Mouse (Mus musculus): ENCODE results near the gene Lcn9. TPM values are rescaled to one million over a fixed set of nuclear protein-coding genes. Genes with fewer than 3 reads are reported as not detected.

Gene Lcn9
- polyA plus RNA-seq, 1 experiment from 2014 or later = not detected

DNA sequence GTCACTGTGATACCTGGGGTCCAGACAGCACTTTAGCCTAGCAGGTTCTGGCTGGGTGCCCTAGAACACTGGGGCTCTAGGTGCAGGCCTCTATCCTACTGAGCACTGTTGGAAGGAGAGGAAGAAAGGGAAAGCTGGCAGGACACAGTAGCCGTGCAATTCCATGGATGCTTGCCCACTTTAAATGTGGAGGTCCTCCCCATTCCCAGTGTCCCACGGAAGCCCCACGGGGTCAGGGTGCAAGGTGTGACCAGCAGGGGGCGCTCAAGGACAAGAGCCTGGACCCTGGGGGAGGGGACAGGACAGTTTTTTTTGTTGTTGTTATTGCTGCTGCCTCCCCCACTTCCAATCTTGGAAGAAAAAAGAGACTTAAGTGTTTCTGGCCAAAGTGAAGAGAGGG is 27.4 kb downstream of the Lcn9 start:
- ATAC-seq (ENCODE audit: insufficient number of reproducible peaks, insufficient read depth, low FRiP score, low TSS enrichment, low read depth) = no peak
- no peaks in the 10 kb centered on the region for H3K9me3 ChIP-seq

DNA sequence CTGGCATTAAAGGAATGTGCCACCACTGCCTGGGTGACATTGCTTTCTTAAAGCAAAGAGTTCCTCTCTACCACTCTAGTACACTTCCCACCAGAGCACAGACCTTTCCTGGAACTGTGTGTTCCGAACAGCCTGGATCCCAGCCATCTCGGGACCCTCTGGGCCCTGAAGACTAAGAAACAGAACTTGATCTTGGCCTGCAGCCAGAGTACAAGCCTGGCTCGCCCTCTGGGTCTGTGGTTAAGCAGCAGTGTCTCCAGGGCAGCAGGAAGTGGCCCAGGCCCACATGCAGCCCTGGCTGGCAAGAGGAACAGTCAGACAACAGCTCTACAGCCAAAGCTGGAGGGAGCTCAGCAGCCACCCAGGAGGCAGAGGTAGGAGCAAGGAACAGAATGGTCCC is 29.7 kb downstream of the Lcn9 start:
- Histone ChIP-seq H3K27ac (no peak overlapping the region), H3K4me3 (no peak overlapping the region), H3K4me1 (0 out of 2 replicates have a peak, but pooled peaks cover 3% of the 10 kb centered on the region), H3K27me3 (no peaks in the 10 kb centered on the region), H3K36me3 (no peaks in the 10 kb centered on the region), H3K4me2 (no peak overlapping the region), H3K9ac (no peak overlapping the region), H3K9me3 (no peaks in the 10 kb centered on the region)
- 40% methylated on average over 3 of the region's 3 CpGs for WGBS
- no peak for ATAC-seq (ENCODE audit: insufficient number of reproducible peaks, insufficient read depth, low FRiP score, low TSS enrichment, low read depth)

More for the DNA sequence above, 27.4 kb downstream of the Lcn9 start:
- peaks cover 10% of the 10 kb centered on the region for H3K4me1 ChIP-seq
- H3K36me3 ChIP-seq = no peaks in the 10 kb centered on the region
- H3K27me3 ChIP-seq = no peaks in the 10 kb centered on the region
- 14% methylated on average over 4 of the region's 4 CpGs for WGBS
- H3K27ac ChIP-seq = no peak overlapping the region
- no peak overlapping the region for H3K4me2 ChIP-seq
- H3K9ac ChIP-seq = no peak overlapping the region
- H3K4me3 ChIP-seq = no peak overlapping the region

DNA sequence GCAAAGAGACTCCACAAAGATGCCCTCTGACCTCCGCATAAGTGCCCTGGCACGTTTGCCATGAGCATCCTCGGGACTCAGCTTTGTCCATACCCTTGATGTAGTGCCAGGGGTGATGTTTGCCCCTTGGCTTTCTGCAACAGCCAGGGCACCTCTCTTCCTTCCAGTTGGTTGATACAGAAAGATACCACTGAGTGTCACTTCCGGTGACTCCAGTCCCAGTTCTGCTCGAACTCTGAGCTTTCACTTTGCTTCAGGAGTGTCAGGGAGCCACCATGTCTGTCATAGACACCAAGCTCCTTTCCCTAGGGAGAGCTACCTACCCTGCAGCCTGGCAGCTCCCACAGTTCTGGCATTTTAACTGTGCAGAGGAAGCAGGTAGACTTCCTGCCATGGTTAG is 31.0 kb downstream of the Lcn9 start:
- no peak overlapping the region for H3K9ac ChIP-seq
- 71% methylated on average over 5 of the region's 5 CpGs for WGBS

DNA sequence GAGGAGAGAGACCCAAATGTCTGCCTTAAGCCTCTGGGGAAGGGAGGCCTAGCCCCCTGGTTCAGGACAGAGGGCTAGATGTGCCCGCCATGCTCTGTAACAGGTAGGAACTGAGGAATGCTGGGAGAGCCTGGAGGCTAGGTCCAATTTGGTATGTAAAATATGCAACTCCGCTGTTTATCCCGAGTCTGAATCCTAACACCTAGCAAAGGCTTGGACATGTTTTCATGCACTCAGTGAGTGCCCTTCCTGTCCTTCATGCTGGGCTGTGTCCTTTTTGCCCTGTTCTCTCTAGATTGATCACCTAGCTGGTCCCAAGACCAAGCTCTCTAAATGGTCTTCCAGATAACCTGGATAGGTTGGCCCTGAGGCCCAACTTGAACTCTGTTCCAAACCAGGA is 36.9 kb downstream of the Lcn9 start:
- Histone ChIP-seq H3K9me3 (no peaks in the 10 kb centered on the region), H3K27ac (no peak overlapping the region), H3K4me1 (peaks cover 15% of the 10 kb centered on the region), H3K4me3 (no peak overlapping the region), H3K36me3 (no peaks in the 10 kb centered on the region), H3K9ac (no peak overlapping the region), H3K4me2 (no peak overlapping the region), H3K27me3 (peaks cover 34% of the 10 kb centered on the region)
- ATAC-seq (ENCODE audit: insufficient number of reproducible peaks, insufficient read depth, low FRiP score, low TSS enrichment, low read depth) = no peak
- 77% methylated on average over 3 of the region's 3 CpGs for WGBS

More for the DNA sequence above, 31.0 kb downstream of the Lcn9 start:
- no peak overlapping the region for H3K4me3 ChIP-seq
- H3K36me3 ChIP-seq = no peaks in the 10 kb centered on the region
- no peak overlapping the region for H3K27ac ChIP-seq
- H3K4me1 ChIP-seq = 0 out of 2 replicates have a peak, but pooled peaks cover 3% of the 10 kb centered on the region
- H3K27me3 ChIP-seq = no peaks in the 10 kb centered on the region
- H3K9me3 ChIP-seq = no peaks in the 10 kb centered on the region
- H3K4me2 ChIP-seq = no peak overlapping the region
- ATAC-seq (ENCODE audit: insufficient number of reproducible peaks, insufficient read depth, low FRiP score, low TSS enrichment, low read depth) = no peak

DNA sequence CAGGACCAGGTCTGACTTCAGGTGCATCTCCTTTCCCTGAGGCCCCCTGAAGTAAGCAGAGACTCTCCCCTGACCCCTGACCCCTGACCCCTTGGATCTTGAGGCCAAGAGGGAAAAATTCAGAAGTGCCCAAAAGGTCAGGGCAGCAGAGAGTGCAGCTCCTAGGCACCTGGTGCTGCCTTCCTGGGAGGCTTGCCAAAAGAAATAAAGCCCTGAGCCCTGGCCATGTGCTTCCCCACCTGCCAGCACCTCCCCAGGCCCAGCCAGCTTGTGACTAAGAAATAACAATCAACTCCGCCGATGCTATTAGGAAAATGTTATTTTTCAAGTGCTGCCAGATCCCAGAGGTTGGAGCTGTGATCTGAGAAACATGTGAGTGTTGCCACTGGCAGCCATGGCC is 39.1 kb downstream of the Lcn9 start:
- Histone ChIP-seq H3K9ac (no peak overlapping the region), H3K4me2 (no peak overlapping the region), H3K27me3 (peaks cover 54% of the 10 kb centered on the region), H3K4me1 (peaks cover 15% of the 10 kb centered on the region), H3K36me3 (no peaks in the 10 kb centered on the region), H3K27ac (no peak overlapping the region), H3K9me3 (no peaks in the 10 kb centered on the region), H3K4me3 (no peak overlapping the region)
- 68% methylated on average over 2 of the region's 2 CpGs for WGBS
- ATAC-seq (ENCODE audit: insufficient number of reproducible peaks, insufficient read depth, low FRiP score, low TSS enrichment, low read depth) = no peak

DNA sequence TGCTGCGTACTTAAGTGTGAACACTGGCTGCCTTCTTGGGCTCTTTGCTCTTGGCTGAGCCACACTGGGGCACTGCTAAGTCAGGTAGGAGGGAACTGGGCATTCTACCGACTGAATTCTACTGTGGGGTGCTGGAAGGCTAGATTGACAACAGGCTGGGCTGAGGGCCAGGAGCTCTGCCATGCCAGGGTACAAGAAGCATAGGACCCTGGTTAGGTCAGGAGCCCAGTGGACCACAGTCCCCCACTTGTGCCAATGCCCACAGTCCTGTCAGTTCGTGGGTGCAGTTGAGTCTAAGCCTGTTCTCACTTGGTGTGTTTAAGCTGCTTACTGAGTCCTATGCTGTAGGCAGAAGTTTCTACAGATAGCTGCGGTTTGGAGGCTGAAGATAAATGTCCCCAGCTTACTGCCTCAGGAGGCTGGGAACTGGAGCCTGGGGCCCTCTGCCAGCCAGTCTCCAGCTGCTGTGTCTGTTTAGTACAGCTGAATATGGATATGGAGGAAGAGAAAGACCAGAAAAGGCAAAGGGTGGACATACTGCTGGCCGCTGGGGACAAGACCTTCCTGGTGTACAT is 39.8 kb downstream of the Lcn9 start:
- no peaks in the 10 kb centered on the region for H3K9me3 ChIP-seq
- peaks cover 54% of the 10 kb centered on the region for H3K27me3 ChIP-seq
- ATAC-seq (ENCODE audit: insufficient number of reproducible peaks, insufficient read depth, low FRiP score, low TSS enrichment, low read depth) = no peak
- H3K36me3 ChIP-seq = no peaks in the 10 kb centered on the region
- H3K4me1 ChIP-seq = peaks cover 15% of the 10 kb centered on the region
- H3K4me3 ChIP-seq = no peak overlapping the region
- H3K4me2 ChIP-seq = peak overlapping the region; percentile 92
- H3K27ac ChIP-seq = no peak overlapping the region
- WGBS = 60% methylated on average over 5 of the region's 5 CpGs
- no peak overlapping the region for H3K9ac ChIP-seq

DNA sequence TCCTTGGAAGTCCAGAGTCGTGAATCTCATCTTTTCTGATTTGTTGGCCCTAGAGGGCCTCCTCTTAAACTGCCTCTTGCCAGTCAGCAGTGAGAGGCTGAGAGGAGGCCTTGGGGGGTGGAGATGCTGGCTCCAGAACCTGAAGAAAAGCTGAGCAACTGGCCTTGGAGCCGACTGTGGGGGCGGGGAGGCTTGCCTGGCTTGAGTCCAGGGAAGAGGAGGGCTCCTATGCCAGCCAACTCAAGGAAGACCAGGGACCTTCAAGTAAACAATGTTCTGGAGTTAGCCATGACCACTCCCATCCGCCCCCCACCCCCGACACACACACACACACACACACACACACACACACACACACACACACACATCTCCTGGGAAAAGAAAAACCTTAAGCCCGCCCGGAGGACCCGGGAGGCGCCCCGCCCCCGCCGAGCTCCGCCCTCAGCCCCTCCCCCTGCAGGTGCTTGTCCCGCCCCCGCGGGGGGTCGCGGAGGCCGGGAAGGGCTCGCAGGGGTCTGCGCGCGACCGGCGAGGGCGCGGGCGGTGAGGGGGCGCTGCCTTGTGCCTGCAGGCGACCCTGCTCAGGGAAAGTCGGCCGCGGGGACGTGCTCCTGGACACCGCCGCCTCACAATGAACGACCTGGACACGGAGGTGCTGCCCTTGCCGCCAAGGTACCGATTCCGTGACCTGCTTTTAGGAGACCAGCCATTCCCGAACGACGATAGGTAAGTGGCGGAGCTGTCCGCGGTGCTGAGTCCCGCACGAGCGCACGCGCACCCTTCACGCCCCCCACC is 40.6 kb downstream of the Lcn9 start, which contains the start of gene Kcnt1:
Gene Kcnt1 (plus strand): TSS at position 398 of the 795 bp plus-strand sequence.
- ATAC-seq (ENCODE audit: insufficient number of reproducible peaks, insufficient read depth, low FRiP score, low TSS enrichment, low read depth) = no peak
- under 1% methylated on average over 40 of the region's 53 CpGs for WGBS

DNA sequence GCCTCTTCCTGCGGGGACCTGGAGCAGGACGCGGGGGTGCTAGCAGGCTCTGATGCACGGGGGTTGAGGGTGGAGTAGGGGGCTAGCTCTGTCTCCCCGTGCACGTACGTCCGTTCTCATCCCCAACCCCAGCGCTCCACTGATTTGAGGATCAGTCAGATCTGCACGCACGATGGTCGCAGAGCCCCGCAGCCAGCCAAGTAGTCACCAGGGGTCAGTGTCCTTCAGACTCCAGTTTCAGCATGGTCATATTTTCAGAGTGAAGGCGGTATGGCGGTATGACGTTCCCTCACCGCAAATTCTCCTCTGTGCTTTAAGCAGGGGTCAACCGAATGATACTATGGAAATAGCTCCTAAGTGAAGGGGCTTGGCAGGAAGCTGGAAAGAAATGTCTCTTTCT is 41.3 kb downstream of the Lcn9 start:
- no peak overlapping the region for H3K9ac ChIP-seq
- H3K9me3 ChIP-seq = no peaks in the 10 kb centered on the region
- WGBS = 4% methylated on average over 18 of the region's 18 CpGs
- H3K36me3 ChIP-seq = no peaks in the 10 kb centered on the region
- H3K27ac ChIP-seq = no peak overlapping the region
- peaks cover 15% of the 10 kb centered on the region for H3K4me1 ChIP-seq
- H3K4me3 ChIP-seq = peak overlapping the region; percentile 44
- no peak for ATAC-seq (ENCODE audit: insufficient number of reproducible peaks, insufficient read depth, low FRiP score, low TSS enrichment, low read depth)
- peak overlapping the region; percentile 92 for H3K4me2 ChIP-seq
- H3K27me3 ChIP-seq = peaks cover 54% of the 10 kb centered on the region

More for the DNA sequence above, 40.6 kb downstream of the Lcn9 start, which contains the start of gene Kcnt1:
- Histone ChIP-seq H3K36me3 (no peaks in the 10 kb centered on the region), H3K4me2 (peak within 1 kb of the TSS; percentile 92), H3K4me3 (peak within 1 kb of the TSS; percentile 44), H3K9me3 (no peaks in the 10 kb centered on the region), H3K4me1 (peaks cover 15% of the 10 kb centered on the region), H3K27ac (no peak within 1 kb of the TSS), H3K9ac (peak within 1 kb of the TSS; percentile 36; the same call in 1 of the 2 replicates), H3K27me3 (peaks cover 54% of the 10 kb centered on the region)

DNA sequence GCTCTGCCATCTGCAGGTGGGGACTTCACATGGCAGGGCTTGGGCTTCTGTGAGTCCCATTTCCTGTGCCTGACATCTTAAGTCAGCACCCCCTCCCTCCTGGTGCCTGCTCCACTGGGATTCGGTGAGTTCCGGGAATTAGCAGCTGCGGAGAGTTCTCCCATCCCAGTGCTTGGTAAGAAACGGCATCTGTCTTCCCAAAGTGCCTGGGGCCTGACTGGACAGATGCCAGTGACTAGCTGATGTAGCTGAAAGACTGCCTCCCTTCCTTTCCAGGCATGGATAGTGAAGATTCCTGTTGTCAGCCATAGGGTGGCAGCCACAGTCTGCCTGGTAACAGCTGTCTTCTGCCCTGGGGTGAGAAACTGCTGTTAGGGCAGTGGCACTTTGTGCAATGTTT is 42.5 kb downstream of the Lcn9 start:
- WGBS = 5% methylated on average over 4 of the region's 4 CpGs
- H3K27me3 ChIP-seq = peaks cover 54% of the 10 kb centered on the region
- peaks cover 15% of the 10 kb centered on the region for H3K4me1 ChIP-seq
- no peaks in the 10 kb centered on the region for H3K36me3 ChIP-seq
- H3K9me3 ChIP-seq = no peaks in the 10 kb centered on the region
- no peak overlapping the region for H3K9ac ChIP-seq
- no peak for ATAC-seq (ENCODE audit: insufficient number of reproducible peaks, insufficient read depth, low FRiP score, low TSS enrichment, low read depth)
- H3K4me2 ChIP-seq = no peak overlapping the region
- no peak overlapping the region for H3K4me3 ChIP-seq
- no peak overlapping the region for H3K27ac ChIP-seq

DNA sequence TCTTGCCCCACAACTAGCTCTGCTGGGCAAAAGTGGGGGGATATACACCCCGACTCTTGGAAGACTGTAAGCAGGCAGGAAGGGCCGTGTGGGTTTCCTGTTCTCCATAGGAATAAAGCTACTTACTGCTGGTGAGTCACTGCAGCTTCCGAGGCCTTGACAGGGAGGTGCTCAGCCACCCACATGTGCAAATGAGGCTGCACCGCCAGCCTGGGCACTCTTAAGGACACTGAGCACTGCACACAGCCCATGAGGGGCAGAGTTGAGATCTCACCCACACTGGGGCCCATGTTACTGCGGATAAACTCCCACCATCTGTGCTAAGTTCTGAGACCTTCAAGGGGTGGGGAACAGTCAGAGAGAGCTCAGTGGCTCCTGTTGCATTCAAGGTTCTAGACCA is 43.7 kb downstream of the Lcn9 start:
- Histone ChIP-seq H3K9ac (no peak overlapping the region), H3K9me3 (no peaks in the 10 kb centered on the region), H3K4me1 (peaks cover 15% of the 10 kb centered on the region), H3K27ac (no peak overlapping the region), H3K27me3 (peaks cover 52% of the 10 kb centered on the region), H3K4me3 (no peak overlapping the region), H3K36me3 (no peaks in the 10 kb centered on the region), H3K4me2 (no peak overlapping the region)
- no peak for ATAC-seq (ENCODE audit: insufficient number of reproducible peaks, insufficient read depth, low FRiP score, low TSS enrichment, low read depth)
- WGBS = 67% methylated on average over 5 of the region's 5 CpGs
